Mouse (Mus musculus): ENCODE measurements around the gene Zfp811. TPM values are rescaled to one million over a fixed set of nuclear protein-coding genes. Genes with fewer than 3 reads are reported as not detected.

Gene Zfp811
- polyA plus RNA-seq, 1 experiment from 2014 or later, result 1.1 TPM

GRCm38 (mm10) chr17:32830418-32830782, 20.7 kb upstream of the Zfp811 start:
- WGBS, result 36% methylated on average over 3 of the region's 3 CpGs
- Histone ChIP-seq H3K4me1 (replicated peaks; ENCODE audit: control insufficient read depth, insufficient read depth) (0 out of 2 replicates have a peak, but pooled peaks cover 3% of the 10 kb centered on the region), H3K27ac (replicated peaks) (no peak overlapping the region), H3K9me3 (ENCODE audit: control insufficient read depth, low read length) (no peaks in the 10 kb centered on the region), H3K9ac (ENCODE audit: low read length) (no peak overlapping the region), H3K36me3 (ENCODE audit: control insufficient read depth, insufficient read depth, low read length) (no peaks in the 10 kb centered on the region), H3K4me3 (ENCODE audit: low read depth, low read length) (peak overlapping the region; percentile 74; the same call in 1 of the 2 replicates), H3K27me3 (ENCODE audit: control insufficient read depth, insufficient read depth, low read length) (no peaks in the 10 kb centered on the region), H3K4me2 (replicated peaks; ENCODE audit: low read depth) (peak overlapping the region; percentile 37)
- ATAC-seq (ENCODE audit: low FRiP score, low TSS enrichment) (no peak), DNase-seq (ENCODE audit: low spot score) (no peak)
- no peak for TF ChIP-seq CTCF (IDR thresholded peaks at IDR 0.05; ENCODE audit: low read depth)
- no peak for TF ChIP-seq EP300 (optimal IDR thresholded peaks at IDR 0.05)

GRCm38 (mm10) chr17:32829540-32830417, 20.0 kb upstream of the Zfp811 start, which contains the start of gene Zfp799:
Zfp799 (minus strand) TSS chr17:32830261.
- Histone ChIP-seq H3K27me3 (ENCODE audit: control insufficient read depth, insufficient read depth, low read length) (no peaks in the 10 kb centered on the region), H3K9ac (ENCODE audit: low read length) (peak within 1 kb of the TSS; percentile 97), H3K27ac (replicated peaks) (peak within 1 kb of the TSS; percentile 85), H3K4me2 (replicated peaks; ENCODE audit: low read depth) (peak within 1 kb of the TSS; percentile 67), H3K9me3 (ENCODE audit: control insufficient read depth, low read length) (no peaks in the 10 kb centered on the region), H3K36me3 (ENCODE audit: control insufficient read depth, insufficient read depth, low read length) (no peaks in the 10 kb centered on the region), H3K4me3 (ENCODE audit: low read depth, low read length) (peak within 1 kb of the TSS; percentile 74), H3K4me1 (replicated peaks; ENCODE audit: control insufficient read depth, insufficient read depth) (0 out of 2 replicates have a peak, but pooled peaks cover 3% of the 10 kb centered on the region)
- peak; percentile 99 for ATAC-seq (ENCODE audit: low FRiP score, low TSS enrichment)
- DNase-seq (ENCODE audit: low spot score), result peak; percentile 79
- TF ChIP-seq EP300 (optimal IDR thresholded peaks at IDR 0.05) (no peak), CTCF (IDR thresholded peaks at IDR 0.05; ENCODE audit: low read depth) (no peak)
- WGBS, result under 1% methylated on average over 35 of the region's 35 CpGs

GRCm38 (mm10) chr17:32816074-32816784, 6.5 kb upstream of the Zfp811 start:
- ATAC-seq (ENCODE audit: low FRiP score, low TSS enrichment) (no peak), DNase-seq (ENCODE audit: low spot score) (no peak)
- H3K4me3 ChIP-seq (ENCODE audit: low read depth, low read length), result no peak overlapping the region
- H3K4me2 ChIP-seq (replicated peaks; ENCODE audit: low read depth), result no peak overlapping the region
- H3K9me3 ChIP-seq (ENCODE audit: control insufficient read depth, low read length), result 0 out of 2 replicates have a peak, but pooled peaks cover 3% of the 10 kb centered on the region
- H3K9ac ChIP-seq (ENCODE audit: low read length), result no peak overlapping the region
- WGBS, result 89% methylated on average over 1 of the region's 1 CpGs
- peaks cover 20% of the 10 kb centered on the region for H3K36me3 ChIP-seq (ENCODE audit: control insufficient read depth, insufficient read depth, low read length)
- no peak overlapping the region for H3K27ac ChIP-seq (replicated peaks)
- H3K4me1 ChIP-seq (replicated peaks; ENCODE audit: control insufficient read depth, insufficient read depth), result no peaks in the 10 kb centered on the region
- H3K27me3 ChIP-seq (ENCODE audit: control insufficient read depth, insufficient read depth, low read length), result no peaks in the 10 kb centered on the region
- TF ChIP-seq EP300 (optimal IDR thresholded peaks at IDR 0.05) (no peak), CTCF (IDR thresholded peaks at IDR 0.05; ENCODE audit: low read depth) (no peak)

- no peak for TF ChIP-seq CTCF (IDR thresholded peaks at IDR 0.05; ENCODE audit: low read depth)
- H3K9me3 ChIP-seq (ENCODE audit: control insufficient read depth, low read length), result no peaks in the 10 kb centered on the region
- no peaks in the 10 kb centered on the region for H3K27me3 ChIP-seq (ENCODE audit: control insufficient read depth, insufficient read depth, low read length)
- ATAC-seq (ENCODE audit: low FRiP score, low TSS enrichment) (no peak), DNase-seq (ENCODE audit: low spot score) (no peak)
- H3K9ac ChIP-seq (ENCODE audit: low read length), result no peak overlapping the region
- peaks cover 3% of the 10 kb centered on the region for H3K36me3 ChIP-seq (ENCODE audit: control insufficient read depth, insufficient read depth, low read length)
- no peaks in the 10 kb centered on the region for H3K4me1 ChIP-seq (replicated peaks; ENCODE audit: control insufficient read depth, insufficient read depth)
- no peak overlapping the region for H3K4me2 ChIP-seq (replicated peaks; ENCODE audit: low read depth)
- no peak overlapping the region for H3K4me3 ChIP-seq (ENCODE audit: low read depth, low read length)
- no peak overlapping the region for H3K27ac ChIP-seq (replicated peaks)
- 81% methylated on average over 7 of the region's 7 CpGs for WGBS
These were observed 4.4 kb upstream of the Zfp811 start for GRCm38 (mm10) chr17:32814136-32814535.

GRCm38 (mm10) chr17:32810648-32811047, 917 bp upstream of the Zfp811 start:
- 35% methylated on average over 1 of the region's 1 CpGs for WGBS
- no peaks in the 10 kb centered on the region for H3K36me3 ChIP-seq (ENCODE audit: control insufficient read depth, insufficient read depth, low read length)
- no peak overlapping the region for H3K9ac ChIP-seq (ENCODE audit: low read length)
- H3K27me3 ChIP-seq (ENCODE audit: control insufficient read depth, insufficient read depth, low read length), result no peaks in the 10 kb centered on the region
- no peak overlapping the region for H3K27ac ChIP-seq (replicated peaks)
- no peaks in the 10 kb centered on the region for H3K9me3 ChIP-seq (ENCODE audit: control insufficient read depth, low read length)
- H3K4me2 ChIP-seq (replicated peaks; ENCODE audit: low read depth), result no peak overlapping the region
- H3K4me3 ChIP-seq (ENCODE audit: low read depth, low read length), result no peak overlapping the region
- no peak for TF ChIP-seq EP300 (optimal IDR thresholded peaks at IDR 0.05)
- TF ChIP-seq CTCF (IDR thresholded peaks at IDR 0.05; ENCODE audit: low read depth), result no peak
- no peaks in the 10 kb centered on the region for H3K4me1 ChIP-seq (replicated peaks; ENCODE audit: control insufficient read depth, insufficient read depth)
- ATAC-seq (ENCODE audit: low FRiP score, low TSS enrichment), result no peak
- no peak for DNase-seq (ENCODE audit: low spot score)

Data from stomach, postnatal 0 days (tissue).